Mouse (Mus musculus) midbrain, embryonic 11.5 days (tissue): ENCODE measurements around the gene Bach2. TPM values are rescaled to one million over a fixed set of nuclear protein-coding genes. Genes with fewer than 3 reads are reported as not detected.

Experiments used
- ATAC-seq: fragments of 200-750 bp; cut with Nextera tagmentation; 2 replicates; pipeline ENCODE4 v1.8.0; 2017; ENCODE audit warnings: moderate TSS enrichment, moderate library complexity; ENCODE audit not compliant: low FRiP score
- DNase-seq: peaks from one replicate; pipeline ENCODE4 v3.0.0; 2015; ENCODE audit warnings: low spot score; ENCODE audit errors: missing footprints
- H3K27ac ChIP-seq: fragments of 300-500 bp; sonication (generic); 2 replicates; pipeline ENCODE4 v1.5.1; 2014; ENCODE audit warnings: low read depth, low read length
- H3K27me3 ChIP-seq: fragments of 300-500 bp; sonication (generic); 2 replicates; pipeline ENCODE4 v1.6.1; 2014; ENCODE audit warnings: mild to moderate bottlenecking, low read length, moderate library complexity, mixed read lengths; ENCODE audit not compliant: control insufficient read depth, insufficient read depth
- H3K36me3 ChIP-seq: fragments of 300-500 bp; sonication (generic); 2 replicates; pipeline ENCODE4 v1.6.1; 2014; ENCODE audit warnings: mild to moderate bottlenecking, low read length, moderate library complexity, mixed read lengths; ENCODE audit not compliant: control insufficient read depth, insufficient read depth
- H3K4me1 ChIP-seq: fragments of 300-500 bp; sonication (generic); 2 replicates; pipeline ENCODE4 v1.6.1; 2014; ENCODE audit warnings: low read length; ENCODE audit not compliant: control insufficient read depth, insufficient read depth
- H3K4me2 ChIP-seq: fragments of 300-500 bp; sonication (generic); 2 replicates; pipeline ENCODE4 v1.6.1; 2014; ENCODE audit warnings: mild to moderate bottlenecking, moderate library complexity
- H3K4me3 ChIP-seq: fragments of 300-500 bp; sonication (generic); 2 replicates; pipeline ENCODE4 v1.5.1; 2014; ENCODE audit warnings: low read depth, low read length
- H3K9ac ChIP-seq: fragments of 300-500 bp; sonication (generic); 2 replicates; pipeline ENCODE4 v1.6.1; 2014; ENCODE audit warnings: low read length
- H3K9me3 ChIP-seq: fragments of 300-500 bp; sonication (generic); 2 replicates; pipeline ENCODE4 v1.6.1; 2016; ENCODE audit warnings: low read length; ENCODE audit not compliant: control insufficient read depth
- WGBS: fragments of 180-500 bp; shearing (Covaris S2); extraction: QIAGEN DNeasy Blood & Tissue Kit; methylation state at CpG from one replicate; pipeline ENCODE4 v1.1.7; 2014; 5-methylcytosine and 5-hydroxymethylcytosine counted together
- polyA plus RNA-seq: library from polyadenylated mRNA; unstranded; fragments of >200 nt; fragmentation: Nextera tagmentation; extraction: Ambion mirVana; gene quantifications from 2 replicates; pipeline ENCODE4 v1.2.1, GENCODE M21; 2014

Gene Bach2
- polyA plus RNA-seq, 1 experiment from 2014 or later = 13.2 TPM

- Histone ChIP-seq H3K36me3 (no peaks in the 10 kb centered on the region), H3K4me3 (no peak overlapping the region), H3K9me3 (no peaks in the 10 kb centered on the region), H3K9ac (peak overlapping the region; percentile 17; the same call in 1 of the 2 replicates), H3K27me3 (no peaks in the 10 kb centered on the region), H3K4me2 (peak overlapping the region; percentile 32), H3K27ac (peak overlapping the region; percentile 41), H3K4me1 (peaks cover 47% of the 10 kb centered on the region)
- 26% methylated on average over 9 of the region's 9 CpGs for WGBS
- peak; percentile 3; the same call in 1 of the 2 replicates for ATAC-seq
- peak; percentile 88 for DNase-seq
These were observed 291.9 kb downstream of the Bach2 start for GRCm38 (mm10) chr4:32530421-32530920.

GRCm38 (mm10) chr4:32530921-32531846 is 292.6 kb downstream of the Bach2 start:
- 28% methylated on average over 28 of the region's 28 CpGs for WGBS
- H3K4me1 ChIP-seq = peaks cover 47% of the 10 kb centered on the region
- peak; percentile 79 for ATAC-seq
- peak overlapping the region; percentile 41 for H3K27ac ChIP-seq
- no peak overlapping the region for H3K4me3 ChIP-seq
- H3K27me3 ChIP-seq = no peaks in the 10 kb centered on the region
- H3K9ac ChIP-seq = peak overlapping the region; percentile 17
- no peaks in the 10 kb centered on the region for H3K36me3 ChIP-seq
- H3K4me2 ChIP-seq = peak overlapping the region; percentile 32
- DNase-seq = peak; percentile 91
- H3K9me3 ChIP-seq = no peaks in the 10 kb centered on the region

DNA sequence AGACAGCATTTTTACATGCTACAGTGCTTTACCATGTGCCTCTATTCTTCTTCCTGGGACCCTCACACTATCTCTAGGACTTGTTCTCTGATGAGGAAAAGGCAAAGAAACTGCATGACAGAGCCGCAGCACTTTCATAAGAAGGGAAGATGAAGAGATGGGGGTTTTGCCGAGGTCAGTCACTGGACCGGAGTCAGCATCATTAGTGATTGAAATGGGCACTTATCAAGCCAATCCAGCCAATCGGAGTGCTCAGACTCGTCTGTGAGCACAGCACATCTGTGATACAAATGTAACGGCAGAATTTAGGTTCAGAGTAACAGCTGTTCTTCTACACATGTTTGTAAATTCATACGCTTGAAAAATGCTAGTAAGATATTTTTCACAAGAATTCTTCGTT is 293.5 kb downstream of the Bach2 start:
- DNase-seq (peak; percentile 83), ATAC-seq (no peak)
- H3K4me2 ChIP-seq = no peak overlapping the region
- no peak overlapping the region; the same call in 1 of the 2 replicates for H3K9ac ChIP-seq
- H3K27ac ChIP-seq = peak overlapping the region; percentile 30; the same call in 1 of the 2 replicates
- peaks cover 43% of the 10 kb centered on the region for H3K4me1 ChIP-seq
- no peaks in the 10 kb centered on the region for H3K9me3 ChIP-seq
- 64% methylated on average over 8 of the region's 8 CpGs for WGBS
- no peaks in the 10 kb centered on the region for H3K36me3 ChIP-seq
- no peaks in the 10 kb centered on the region for H3K27me3 ChIP-seq
- no peak overlapping the region for H3K4me3 ChIP-seq

DNA sequence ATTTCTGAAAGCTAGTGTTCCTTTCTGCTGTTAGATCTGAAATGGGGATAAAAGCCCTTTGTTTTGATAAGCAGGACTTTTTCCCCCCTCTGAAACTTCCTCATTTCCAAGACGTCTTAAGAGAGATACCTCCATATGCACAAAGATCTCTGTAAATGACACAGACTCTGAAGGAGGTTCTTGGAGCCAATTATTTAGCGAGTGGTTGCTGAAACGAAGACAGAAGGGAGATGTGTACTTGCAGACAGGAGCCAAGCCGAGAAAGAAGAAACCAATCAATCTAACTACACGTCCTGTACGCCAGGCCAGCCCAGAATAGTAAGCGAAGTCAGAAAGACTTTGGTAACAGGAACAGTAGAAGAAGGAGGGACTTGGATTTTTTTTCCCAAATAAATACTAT is 295.1 kb downstream of the Bach2 start:
- DNase-seq (peak; percentile 57), ATAC-seq (no peak)
- Histone ChIP-seq H3K4me2 (no peak overlapping the region), H3K4me1 (peaks cover 42% of the 10 kb centered on the region), H3K27me3 (no peaks in the 10 kb centered on the region), H3K36me3 (no peaks in the 10 kb centered on the region), H3K9ac (no peak overlapping the region), H3K9me3 (no peaks in the 10 kb centered on the region), H3K4me3 (no peak overlapping the region), H3K27ac (no peak overlapping the region)
- WGBS = 84% methylated on average over 7 of the region's 7 CpGs

GRCm38 (mm10) chr4:32535626-32536025 is 297.0 kb downstream of the Bach2 start:
- H3K9ac ChIP-seq = no peak overlapping the region
- DNase-seq = peak; percentile 73
- no peaks in the 10 kb centered on the region for H3K9me3 ChIP-seq
- peaks cover 31% of the 10 kb centered on the region for H3K4me1 ChIP-seq
- no peaks in the 10 kb centered on the region for H3K27me3 ChIP-seq
- no peak overlapping the region for H3K27ac ChIP-seq
- H3K4me2 ChIP-seq = no peak overlapping the region
- no peak for ATAC-seq
- H3K36me3 ChIP-seq = no peaks in the 10 kb centered on the region
- no peak overlapping the region for H3K4me3 ChIP-seq
- WGBS = 90% methylated on average over 7 of the region's 7 CpGs

DNA sequence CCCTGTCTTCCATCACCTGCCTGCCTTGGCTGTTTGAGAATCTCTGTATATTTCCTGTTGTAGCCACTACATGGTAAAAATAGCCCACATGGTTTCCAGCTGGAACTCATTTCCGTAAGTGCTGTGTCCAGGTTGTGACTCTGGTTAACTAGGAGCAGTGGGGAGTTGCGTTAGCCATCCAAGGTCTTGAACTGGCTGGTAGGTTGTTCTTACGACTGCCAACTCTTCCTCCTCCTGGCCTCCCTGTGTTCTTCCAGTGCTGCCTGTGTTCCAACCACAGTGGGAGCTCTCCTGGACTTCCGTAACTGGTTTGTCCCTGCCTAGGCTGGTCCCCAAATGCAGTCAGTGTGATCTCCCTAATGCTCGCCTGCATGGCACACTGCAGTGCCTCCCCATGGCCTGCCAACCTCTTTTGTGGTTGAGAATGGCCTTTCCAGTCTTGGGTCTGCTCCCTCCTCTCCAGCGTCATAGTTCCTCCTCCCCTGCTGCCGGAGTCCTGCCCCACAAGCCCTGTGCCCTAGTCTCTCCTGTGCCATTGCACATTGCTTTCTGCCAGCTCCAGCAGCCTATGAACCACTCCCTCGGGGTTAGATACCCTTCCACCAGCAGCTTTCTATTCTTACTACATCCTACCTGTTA is 298.4 kb downstream of the Bach2 start:
- peaks cover 17% of the 10 kb centered on the region for H3K4me1 ChIP-seq
- no peaks in the 10 kb centered on the region for H3K36me3 ChIP-seq
- no peak for ATAC-seq
- no peak overlapping the region for H3K4me2 ChIP-seq
- no peaks in the 10 kb centered on the region for H3K27me3 ChIP-seq
- H3K27ac ChIP-seq = no peak overlapping the region
- 76% methylated on average over 8 of the region's 8 CpGs for WGBS
- no peaks in the 10 kb centered on the region for H3K9me3 ChIP-seq
- peak; percentile 80 for DNase-seq
- no peak overlapping the region for H3K9ac ChIP-seq
- no peak overlapping the region for H3K4me3 ChIP-seq

DNA sequence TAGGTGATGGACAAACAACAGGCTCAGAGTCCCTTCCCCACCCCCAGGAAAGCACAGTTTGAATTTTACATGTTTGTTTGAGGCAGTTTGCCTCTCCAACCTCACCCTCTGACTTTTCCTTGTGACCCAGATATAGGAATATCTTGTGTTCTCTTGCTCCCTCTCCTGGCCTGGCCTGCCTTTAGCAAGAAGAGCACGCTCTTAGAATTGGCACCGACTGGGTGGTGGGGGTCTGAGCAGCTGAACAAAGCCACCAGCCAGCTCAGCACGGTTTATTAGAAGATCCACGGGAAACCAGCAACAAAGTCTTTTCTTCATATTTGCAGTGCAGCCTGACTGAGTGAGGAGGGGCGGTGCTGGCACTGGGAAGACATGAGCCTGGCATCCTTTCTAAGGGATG is 299.5 kb downstream of the Bach2 start:
- H3K9me3 ChIP-seq = no peaks in the 10 kb centered on the region
- peak overlapping the region; percentile 17; the same call in 1 of the 2 replicates for H3K9ac ChIP-seq
- ATAC-seq (peak; percentile 85), DNase-seq (peak; percentile 93)
- no peak overlapping the region for H3K4me3 ChIP-seq
- peaks cover 6% of the 10 kb centered on the region for H3K4me1 ChIP-seq
- H3K4me2 ChIP-seq = no peak overlapping the region
- no peaks in the 10 kb centered on the region for H3K36me3 ChIP-seq
- WGBS = 13% methylated on average over 5 of the region's 5 CpGs
- H3K27ac ChIP-seq = no peak overlapping the region
- no peaks in the 10 kb centered on the region for H3K27me3 ChIP-seq

DNA sequence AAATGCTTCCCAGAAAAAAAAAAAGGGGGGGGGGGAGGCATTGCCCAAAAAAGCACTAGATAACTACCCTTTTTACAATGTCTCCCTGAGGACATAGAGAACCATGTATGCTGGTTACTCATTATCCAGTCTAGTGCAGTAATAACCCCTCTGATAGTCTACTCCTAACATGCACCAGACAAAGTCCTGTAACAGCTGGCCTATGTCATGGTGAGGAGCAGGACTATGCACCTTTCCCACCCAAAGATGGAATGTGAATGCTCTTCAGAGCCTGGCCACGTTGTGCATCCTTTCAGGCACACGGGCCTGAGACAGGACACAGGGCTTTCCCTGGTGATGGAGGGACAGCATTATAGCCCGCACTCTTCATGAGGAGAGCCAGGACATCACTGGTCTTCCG is 299.9 kb downstream of the Bach2 start:
- WGBS = 78% methylated on average over 4 of the region's 4 CpGs
- Histone ChIP-seq H3K9ac (peak overlapping the region; percentile 17; the same call in 1 of the 2 replicates), H3K4me2 (no peak overlapping the region), H3K9me3 (no peaks in the 10 kb centered on the region), H3K27me3 (no peaks in the 10 kb centered on the region), H3K4me3 (no peak overlapping the region), H3K4me1 (peaks cover 4% of the 10 kb centered on the region), H3K27ac (no peak overlapping the region), H3K36me3 (no peaks in the 10 kb centered on the region)
- ATAC-seq = peak; percentile 45; the same call in 1 of the 2 replicates
- DNase-seq = peak; percentile 79

DNA sequence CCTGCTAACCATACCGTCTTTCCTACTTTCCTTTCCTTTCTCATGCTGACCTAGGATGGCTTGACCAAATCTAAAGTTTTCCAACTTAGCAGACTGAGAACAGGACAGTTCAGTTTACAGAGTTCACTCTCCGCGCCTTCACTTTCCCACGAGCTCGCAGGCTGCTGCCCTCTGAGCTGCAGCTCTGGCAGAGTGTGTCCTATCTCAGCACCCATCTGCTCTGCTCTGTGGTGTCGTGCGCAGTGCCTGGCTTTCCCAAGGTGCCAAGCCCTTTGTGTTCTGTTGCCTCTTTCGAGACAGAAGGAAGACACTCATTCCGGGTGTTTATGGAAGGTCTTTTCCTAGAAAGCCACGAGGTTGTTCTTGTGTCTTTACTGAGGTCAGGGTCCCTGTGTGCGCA is 300.4 kb downstream of the Bach2 start:
- Histone ChIP-seq H3K4me2 (no peak overlapping the region), H3K27ac (no peak overlapping the region), H3K4me3 (no peak overlapping the region), H3K4me1 (peaks cover 4% of the 10 kb centered on the region), H3K9me3 (no peaks in the 10 kb centered on the region), H3K27me3 (no peaks in the 10 kb centered on the region), H3K36me3 (no peaks in the 10 kb centered on the region), H3K9ac (no peak overlapping the region)
- DNase-seq (peak; percentile 79), ATAC-seq (no peak)
- WGBS = 85% methylated on average over 11 of the region's 11 CpGs
